Mouse (Mus musculus): ENCODE data around the gene Qtrt1. TPM values are rescaled to one million over a fixed set of nuclear protein-coding genes. Genes with fewer than 3 reads are reported as not detected.
A peak's percentile ranks its signal among the peaks of the same experiment; 100 is the strongest.
"Not testable (repeated sequence)": the region's sequence is repeated elsewhere in the genome, so short reads cannot be mapped to it uniquely, and the experiment has no call there.

Gene Qtrt1
- polyA plus RNA-seq, 1 experiment, result not detected

DNA sequence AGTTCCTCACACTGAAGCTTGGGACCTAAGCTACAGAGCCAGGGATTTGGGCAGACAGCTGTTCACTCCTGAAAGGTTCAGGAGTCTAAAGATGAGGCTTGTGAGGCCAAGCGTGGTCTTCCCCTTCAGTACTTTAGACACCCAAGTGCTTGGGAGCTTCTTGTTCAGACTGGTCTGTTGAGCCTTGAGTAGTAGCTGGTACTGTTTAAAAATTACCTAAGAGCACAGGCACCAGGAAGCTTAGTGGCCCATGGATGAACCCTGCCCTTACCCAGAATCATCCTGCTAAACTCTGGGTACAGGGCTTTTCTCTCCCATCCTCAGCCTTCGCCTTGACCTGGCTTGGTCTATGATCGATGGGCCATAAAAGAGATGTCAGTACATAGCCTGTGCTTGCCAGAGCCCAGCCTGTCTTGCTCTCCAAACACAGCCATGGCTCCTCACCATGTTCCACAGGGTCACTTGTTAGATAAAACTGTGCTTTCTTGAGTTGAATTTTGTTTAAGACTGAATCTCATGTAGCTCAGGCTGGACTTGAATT is 48.8 kb downstream of the Qtrt1 start:
- H3K4me1 ChIP-seq (ENCODE audit: control insufficient read depth, insufficient read depth, low read length), result peaks cover 35% of the 10 kb centered on the region
- WGBS, result 93% methylated on average over 3 of the region's 3 CpGs
- no peak for TF ChIP-seq CTCF (IDR thresholded peaks at IDR 0.05; ENCODE audit: insufficient read depth, low read depth, low read length)
- no peak for TF ChIP-seq POLR2A (IDR thresholded peaks at IDR 0.05; ENCODE audit: insufficient read depth, low read depth, low read length)

DNA sequence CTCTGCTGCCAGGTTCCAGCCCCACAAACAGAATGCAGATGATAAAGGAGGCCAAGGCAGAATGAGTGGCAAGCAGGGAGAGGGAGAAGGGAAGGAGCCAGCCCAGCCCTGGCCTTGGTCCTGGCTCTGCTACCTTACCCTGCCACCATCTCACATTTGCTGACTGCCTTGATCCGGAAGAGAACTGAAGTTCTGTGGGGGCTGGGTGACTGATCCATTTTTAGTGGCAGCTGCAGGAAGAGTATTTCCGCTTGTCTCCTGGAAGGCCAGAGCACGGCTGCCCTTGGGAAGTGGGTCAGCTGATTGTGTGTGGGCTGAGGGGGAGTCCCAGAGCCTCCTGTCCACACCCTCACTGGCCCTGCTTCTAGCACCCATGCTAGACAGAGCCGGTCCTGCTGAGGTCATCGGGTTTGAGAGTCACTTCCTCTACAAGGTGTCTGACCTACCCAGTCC is 51.5 kb downstream of the Qtrt1 start:
- peak overlapping the region; percentile 76 for H3K27ac ChIP-seq (ENCODE audit: insufficient read depth, low read depth, low read length)
- peaks cover 35% of the 10 kb centered on the region for H3K4me1 ChIP-seq (ENCODE audit: control insufficient read depth, insufficient read depth, low read length)
- H3K4me3 ChIP-seq (ENCODE audit: insufficient read depth, low read depth, low read length), result no peak overlapping the region
- WGBS, result 36% methylated on average over 5 of the region's 5 CpGs
- TF ChIP-seq POLR2A (IDR thresholded peaks at IDR 0.05; ENCODE audit: insufficient read depth, low read depth, low read length) (no peak), CTCF (IDR thresholded peaks at IDR 0.05; ENCODE audit: insufficient read depth, low read depth, low read length) (no peak)

More for the DNA sequence above, 48.8 kb downstream of the Qtrt1 start:
- H3K27ac ChIP-seq (ENCODE audit: insufficient read depth, low read depth, low read length), result no peak overlapping the region
- H3K4me3 ChIP-seq (ENCODE audit: insufficient read depth, low read depth, low read length), result no peak overlapping the region

DNA sequence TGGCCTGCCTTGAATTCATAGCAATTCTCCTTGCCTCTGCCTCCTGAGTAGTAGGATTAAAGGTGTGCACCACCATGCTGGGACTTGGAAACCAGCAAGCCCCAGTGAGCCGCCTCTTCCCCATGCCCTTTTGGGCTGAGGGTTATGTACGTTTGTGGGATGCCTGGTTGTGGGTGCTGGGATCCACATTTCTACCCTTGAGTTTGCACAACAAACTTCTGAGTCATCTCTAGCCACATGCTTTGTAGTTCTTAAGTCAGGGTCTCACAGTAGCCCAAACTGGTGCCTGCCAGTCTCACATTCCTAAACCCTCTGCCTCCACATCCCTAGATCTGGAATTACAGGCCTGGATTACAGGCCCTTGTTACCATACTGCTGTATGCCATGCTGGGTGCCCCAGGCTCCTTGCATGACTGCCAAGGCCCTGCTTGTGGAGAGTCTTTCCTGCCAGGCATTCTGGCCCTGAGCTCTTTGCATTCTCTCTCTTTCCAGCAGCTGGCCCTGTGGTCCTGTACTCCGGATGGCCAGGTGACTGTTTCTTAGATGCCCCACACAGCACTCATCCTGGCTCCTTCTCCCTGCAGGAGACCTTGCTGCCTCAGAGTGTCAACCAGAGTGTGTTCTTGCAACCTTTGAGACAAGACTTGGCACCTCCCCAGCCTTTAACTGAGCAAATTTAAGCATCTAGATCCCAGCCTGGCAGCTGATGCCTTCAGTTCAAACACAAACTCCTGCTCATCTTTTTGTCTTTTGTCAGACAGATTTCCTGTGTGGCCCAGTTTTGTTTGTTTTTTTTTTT is 52.3 kb downstream of the Qtrt1 start:
- Histone ChIP-seq H3K27ac (ENCODE audit: insufficient read depth, low read depth, low read length) (peak overlapping the region; percentile 76), H3K4me3 (ENCODE audit: insufficient read depth, low read depth, low read length) (no peak overlapping the region), H3K4me1 (ENCODE audit: control insufficient read depth, insufficient read depth, low read length) (peaks cover 28% of the 10 kb centered on the region)
- TF ChIP-seq POLR2A (IDR thresholded peaks at IDR 0.05; ENCODE audit: insufficient read depth, low read depth, low read length), result no peak
- no peak for TF ChIP-seq CTCF (IDR thresholded peaks at IDR 0.05; ENCODE audit: insufficient read depth, low read depth, low read length)
- 43% methylated on average over 3 of the region's 3 CpGs for WGBS

DNA sequence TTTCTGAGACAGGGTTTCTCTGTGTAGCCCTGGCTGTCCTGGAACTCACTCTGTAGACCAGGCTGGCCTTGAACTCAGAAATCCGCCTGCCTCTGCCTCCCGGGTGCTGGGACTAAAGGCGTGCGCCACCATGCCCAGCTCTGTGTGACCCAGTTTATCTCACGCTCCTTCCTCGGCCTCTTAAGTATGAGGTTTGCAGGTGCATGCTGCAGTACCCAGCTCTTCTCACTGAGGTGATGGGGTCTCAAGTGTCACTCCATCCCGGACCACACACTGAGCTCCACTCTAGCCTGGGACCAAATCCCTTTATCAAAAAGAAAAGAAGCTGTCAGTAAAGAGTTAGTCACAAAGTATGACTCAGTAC is 52.9 kb downstream of the Qtrt1 start:
- WGBS, result 86% methylated on average over 7 of the region's 7 CpGs
- H3K27ac ChIP-seq (ENCODE audit: insufficient read depth, low read depth, low read length), result not testable (repeated sequence)

DNA sequence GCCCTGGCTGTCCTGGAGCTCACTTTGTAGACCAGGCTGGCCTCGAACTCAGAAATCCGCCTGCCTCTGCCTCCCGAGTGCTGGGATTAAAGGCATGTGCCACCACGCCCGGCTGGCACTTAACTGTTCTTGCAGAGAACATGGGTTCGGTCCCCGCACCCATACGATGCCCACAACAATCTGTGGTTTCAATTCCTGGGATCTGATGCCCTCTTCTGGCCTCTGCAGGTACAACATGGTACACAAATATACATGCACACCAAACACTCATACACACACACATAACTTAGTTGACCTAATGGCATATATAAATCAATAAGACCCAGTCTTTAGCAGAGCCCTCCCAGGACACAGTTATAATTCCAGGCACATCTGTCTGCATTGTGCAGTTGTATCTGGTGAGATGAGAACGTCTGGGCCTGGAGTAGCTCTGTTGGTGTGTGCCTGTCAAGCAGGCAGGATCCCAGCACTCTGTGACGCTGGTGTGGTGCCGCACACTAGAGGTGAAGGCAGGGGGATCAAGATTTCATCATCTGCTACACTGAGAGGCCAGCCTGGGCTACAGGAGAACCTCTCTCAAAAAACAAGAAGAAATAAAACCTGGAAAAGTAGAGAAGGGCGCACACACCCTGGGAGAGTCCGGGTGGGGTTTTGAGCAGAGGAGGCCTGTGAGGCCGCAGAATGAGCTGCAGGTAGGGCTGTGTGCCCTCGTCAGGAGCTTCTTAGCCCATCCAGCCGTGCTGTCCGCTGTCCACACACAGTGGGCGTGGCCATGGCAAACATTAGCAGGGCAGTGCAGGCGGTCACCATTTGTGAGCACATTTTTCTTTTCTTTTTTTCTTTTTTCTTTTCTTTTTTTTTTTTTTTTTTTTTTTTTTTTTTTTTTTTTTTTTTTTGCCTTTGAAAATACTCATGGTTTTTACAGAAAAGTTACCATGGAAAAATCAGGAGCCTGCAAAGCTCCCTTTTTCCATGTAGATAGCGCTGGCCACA is 57.7 kb downstream of the Qtrt1 start:
- Histone ChIP-seq H3K4me3 (ENCODE audit: insufficient read depth, low read depth, low read length) (no peak overlapping the region), H3K4me1 (ENCODE audit: control insufficient read depth, insufficient read depth, low read length) (peaks cover 8% of the 10 kb centered on the region; the same call in 1 of the 2 replicates), H3K27ac (ENCODE audit: insufficient read depth, low read depth, low read length) (no peak overlapping the region)
- TF ChIP-seq POLR2A (IDR thresholded peaks at IDR 0.05; ENCODE audit: insufficient read depth, low read depth, low read length) (no peak), CTCF (IDR thresholded peaks at IDR 0.05; ENCODE audit: insufficient read depth, low read depth, low read length) (no peak)
- WGBS, result 86% methylated on average over 20 of the region's 20 CpGs

More for the DNA sequence above, 52.9 kb downstream of the Qtrt1 start:
- H3K4me3 ChIP-seq (ENCODE audit: insufficient read depth, low read depth, low read length), result not testable (repeated sequence)
- H3K4me1 ChIP-seq (ENCODE audit: control insufficient read depth, insufficient read depth, low read length), result peaks cover 28% of the 10 kb centered on the region

Other genes with a start within 250 kb of the Qtrt1 start
- not detected in 2 replicates for gene Pde4a, start 246.1 kb upstream of the Qtrt1 start, polyA plus RNA-seq (2012; ENCODE audit: insufficient read depth, insufficient read length, low replicate concordance, missing spikeins)
- gene Keap1, start 172.5 kb upstream of the Qtrt1 start, polyA plus RNA-seq (2012; ENCODE audit: insufficient read depth, insufficient read length, low replicate concordance, missing spikeins), result not detected in 2 replicates
- not detected in 2 replicates for gene S1pr5, start 163.4 kb upstream of the Qtrt1 start, polyA plus RNA-seq (2012; ENCODE audit: insufficient read depth, insufficient read length, low replicate concordance, missing spikeins)
- gene Atg4d, start 146.5 kb upstream of the Qtrt1 start, polyA plus RNA-seq (2012; ENCODE audit: insufficient read depth, insufficient read length, low replicate concordance, missing spikeins), result not detected in 2 replicates
- gene Kri1, start 123.9 kb upstream of the Qtrt1 start, polyA plus RNA-seq (2012; ENCODE audit: insufficient read depth, insufficient read length, low replicate concordance, missing spikeins), result not detected in 2 replicates
- gene Cdkn2d, start 120.4 kb upstream of the Qtrt1 start, polyA plus RNA-seq (2012; ENCODE audit: insufficient read depth, insufficient read length, low replicate concordance, missing spikeins), result not detected in 2 replicates
- gene Ap1m2, start 99.5 kb upstream of the Qtrt1 start, polyA plus RNA-seq (2012; ENCODE audit: insufficient read depth, insufficient read length, low replicate concordance, missing spikeins), result not detected in 2 replicates
- 356 TPM in 1 of 2 replicates, not detected in the other for gene Slc44a2, start 91.1 kb upstream of the Qtrt1 start, polyA plus RNA-seq (2012; ENCODE audit: insufficient read depth, insufficient read length, low replicate concordance, missing spikeins)
- not detected in 2 replicates for gene Ilf3, start 44.0 kb upstream of the Qtrt1 start, polyA plus RNA-seq (2012; ENCODE audit: insufficient read depth, insufficient read length, low replicate concordance, missing spikeins)
- 371 TPM in 1 of 2 replicates, not detected in the other for gene Dnm2, start 13.1 kb downstream of the Qtrt1 start, polyA plus RNA-seq (2012; ENCODE audit: insufficient read depth, insufficient read length, low replicate concordance, missing spikeins)
- not detected in 2 replicates for gene Tmed1, start 98.4 kb downstream of the Qtrt1 start, polyA plus RNA-seq (2012; ENCODE audit: insufficient read depth, insufficient read length, low replicate concordance, missing spikeins)
- not detected in 2 replicates for gene AB124611, start 114.3 kb downstream of the Qtrt1 start, polyA plus RNA-seq (2012; ENCODE audit: insufficient read depth, insufficient read length, low replicate concordance, missing spikeins)
- gene Carm1, start 135.1 kb downstream of the Qtrt1 start, polyA plus RNA-seq (2012; ENCODE audit: insufficient read depth, insufficient read length, low replicate concordance, missing spikeins), result not detected in 2 replicates
- not detected in 2 replicates for gene Timm29, start 180.9 kb downstream of the Qtrt1 start, polyA plus RNA-seq (2012; ENCODE audit: insufficient read depth, insufficient read length, low replicate concordance, missing spikeins)
- not detected in 2 replicates for gene Yipf2, start 181.0 kb downstream of the Qtrt1 start, polyA plus RNA-seq (2012; ENCODE audit: insufficient read depth, insufficient read length, low replicate concordance, missing spikeins)
- 109 and 120 TPM in 2 replicates for gene Smarca4, start 204.3 kb downstream of the Qtrt1 start, polyA plus RNA-seq (2012; ENCODE audit: insufficient read depth, insufficient read length, low replicate concordance, missing spikeins)